Mouse (Mus musculus) heart, embryonic 14.5 days (tissue): ENCODE results near the gene Ppp1r9a. TPM values are rescaled to one million over a fixed set of nuclear protein-coding genes. Genes with fewer than 3 reads are reported as not detected.

Source experiments
- polyA plus RNA-seq: library from polyadenylated mRNA; unstranded; fragments of >200 nt; fragmentation: Nextera tagmentation; extraction: Ambion mirVana; gene quantifications from 2 replicates; pipeline ENCODE4 v1.2.1, GENCODE M21; 2014

Gene Ppp1r9a
- polyA plus RNA-seq, 1 experiment from 2014 or later: 25.5 TPM

Other genes with a start within 250 kb of the Ppp1r9a start
- gene Sgce, start 155.7 kb upstream of the Ppp1r9a start, polyA plus RNA-seq: 47.5 and 52.7 TPM in 2 replicates
- gene Peg10, start 155.6 kb upstream of the Ppp1r9a start, polyA plus RNA-seq: 2.4 and 2.9 TPM in 2 replicates